In genomic region chr2:119171574-119171973, GRCm38 (mm10) we compare ENCODE assay signal across 1 mouse cellular context.
TF ChIP-seq lines count a peak whose summit lies in the region.

No protein-coding gene starts in this region.

TF ChIP-seq in CH12.LX, 34 proteins besides CTCF, POLR2A, EP300 and RAD21:
- TF ChIP-seq MYC (IDR thresholded peaks at IDR 0.05; ENCODE audit: low read depth, low read length) (0 out of 2 replicates have a peak, but pooled peaks have one; percentile 14), MXI1 (IDR thresholded peaks at IDR 0.05; ENCODE audit: low read depth, low read length) (0 out of 2 replicates have a peak, but pooled peaks have one; percentile 16), IRF4 (IDR thresholded peaks at IDR 0.05; ENCODE audit: low read depth, low read length) (0 out of 2 replicates have a peak, but pooled peaks have one; percentile 31), HCFC1 (IDR thresholded peaks at IDR 0.05; ENCODE audit: low read depth, low read length) (no peak), MAZ (IDR thresholded peaks at IDR 0.05; ENCODE audit: low read depth, low read length) (no peak), TBP (conservative IDR thresholded peaks at IDR 0.05; ENCODE audit: low read depth, low read length) (no peak), SMC3 (IDR thresholded peaks at IDR 0.05; ENCODE audit: low read depth, low read length) (no peak), TCF12 (IDR thresholded peaks at IDR 0.05; ENCODE audit: low read depth, low read length) (peak; percentile 54; the same call in 1 of the 2 replicates), ZNF384 (IDR thresholded peaks at IDR 0.05; ENCODE audit: low read depth, low read length) (no peak), MEF2A (IDR thresholded peaks at IDR 0.05; ENCODE audit: borderline replicate concordance, low read depth, low read length) (no peak), E2F4 (IDR thresholded peaks at IDR 0.05; ENCODE audit: insufficient replicate concordance, low read depth, low read length) (no peak), ZKSCAN1 (IDR thresholded peaks at IDR 0.05; ENCODE audit: borderline replicate concordance, low read depth, low read length) (no peak), MAX (IDR thresholded peaks at IDR 0.05; ENCODE audit: low read length) (0 out of 2 replicates have a peak, but pooled peaks have one; percentile 35), USF1 (IDR thresholded peaks at IDR 0.05; ENCODE audit: low read depth, low read length) (no peak), MAFK (IDR thresholded peaks at IDR 0.05; ENCODE audit: insufficient replicate concordance, low read length) (no peak), JUND (conservative IDR thresholded peaks at IDR 0.05; ENCODE audit: low read depth, low read length) (no peak), UBTF (IDR thresholded peaks at IDR 0.05; ENCODE audit: low read depth, low read length) (no peak), NELFE (IDR thresholded peaks at IDR 0.05; ENCODE audit: low read depth, low read length) (no peak), POLR2AphosphoS2 (IDR thresholded peaks at IDR 0.05; ENCODE audit: low read depth, low read length) (no peak), NRF1 (IDR thresholded peaks at IDR 0.05; ENCODE audit: low read depth, low read length) (no peak), ZC3H11A (IDR thresholded peaks at IDR 0.05; ENCODE audit: low read depth, low read length) (no peak), ETS1 (conservative IDR thresholded peaks at IDR 0.05; ENCODE audit: low read depth, low read length) (peak; percentile 83), CHD1 (IDR thresholded peaks at IDR 0.05; ENCODE audit: low read depth, low read length) (no peak), CHD2 (IDR thresholded peaks at IDR 0.05; ENCODE audit: low read length) (no peak), ELF1 (IDR thresholded peaks at IDR 0.05; ENCODE audit: low read depth, low read length) (peak; percentile 7; the same call in 1 of the 2 replicates), BHLHE40 (IDR thresholded peaks at IDR 0.05; ENCODE audit: low read depth, low read length) (peak; percentile 32; the same call in 1 of the 2 replicates), USF2 (conservative IDR thresholded peaks at IDR 0.05; ENCODE audit: low read depth, low read length) (no peak), KAT2A (IDR thresholded peaks at IDR 0.05; ENCODE audit: insufficient replicate concordance, low read length) (0 out of 2 replicates have a peak, but pooled peaks have one; percentile 20), JUN (IDR thresholded peaks at IDR 0.05; ENCODE audit: insufficient read depth, low read depth, low read length) (no peak), PAX5 (IDR thresholded peaks at IDR 0.05; ENCODE audit: low read length) (no peak), ZMIZ1 (IDR thresholded peaks at IDR 0.05; ENCODE audit: low read depth, low read length) (no peak), GABPA (IDR thresholded peaks at IDR 0.05; ENCODE audit: insufficient replicate concordance, low read depth, low read length) (no peak), RCOR1 (conservative IDR thresholded peaks at IDR 0.05; ENCODE audit: low read depth, low read length) (no peak), SIN3A (IDR thresholded peaks at IDR 0.05; ENCODE audit: low read length) (0 out of 2 replicates have a peak, but pooled peaks have one; percentile 28)
TF ChIP-seq in CH12.LX: peak in this region for 10.
